Mouse (Mus musculus): Measurements from ENCODE around the gene Tnnt2. TPM values are rescaled to one million over a fixed set of nuclear protein-coding genes. Genes with fewer than 3 reads are reported as not detected.

Gene Tnnt2
- polyA plus RNA-seq, 1 experiment from 2014 or later = 0.37 TPM

GRCm38 (mm10) chr1:135899295-135899694 is 63.1 kb downstream of the Tnnt2 start:
- no peak for ATAC-seq
- H3K9me3 ChIP-seq (replicated peaks; ENCODE audit: control insufficient read depth, low read length) = no peaks in the 10 kb centered on the region
- no peak overlapping the region for H3K4me2 ChIP-seq (ENCODE audit: low read length)
- no peak for DNase-seq (ENCODE audit: low spot score)
- H3K9ac ChIP-seq (ENCODE audit: low read length) = no peak overlapping the region
- H3K27ac ChIP-seq (ENCODE audit: low read depth, low read length) = no peak overlapping the region
- WGBS = 91% methylated on average over 6 of the region's 6 CpGs
- H3K36me3 ChIP-seq (ENCODE audit: control insufficient read depth, insufficient read depth, low read length) = no peaks in the 10 kb centered on the region
- H3K4me1 ChIP-seq (ENCODE audit: control insufficient read depth, insufficient read depth, low read length) = no peaks in the 10 kb centered on the region
- no peak overlapping the region for H3K4me3 ChIP-seq (ENCODE audit: low read depth, low read length)
- H3K27me3 ChIP-seq (replicated peaks; ENCODE audit: control insufficient read depth, insufficient read depth, low read length) = no peaks in the 10 kb centered on the region

GRCm38 (mm10) chr1:135899991-135900515 is 63.9 kb downstream of the Tnnt2 start:
- H3K27ac ChIP-seq (ENCODE audit: low read depth, low read length) = no peak overlapping the region
- no peak overlapping the region for H3K9ac ChIP-seq (ENCODE audit: low read length)
- no peaks in the 10 kb centered on the region for H3K4me1 ChIP-seq (ENCODE audit: control insufficient read depth, insufficient read depth, low read length)
- no peak for DNase-seq (ENCODE audit: low spot score)
- H3K27me3 ChIP-seq (replicated peaks; ENCODE audit: control insufficient read depth, insufficient read depth, low read length) = no peaks in the 10 kb centered on the region
- WGBS = 68% methylated on average over 7 of the region's 7 CpGs
- no peaks in the 10 kb centered on the region for H3K36me3 ChIP-seq (ENCODE audit: control insufficient read depth, insufficient read depth, low read length)
- H3K4me3 ChIP-seq (ENCODE audit: low read depth, low read length) = no peak overlapping the region
- H3K4me2 ChIP-seq (ENCODE audit: low read length) = no peak overlapping the region
- no peak for ATAC-seq
- H3K9me3 ChIP-seq (replicated peaks; ENCODE audit: control insufficient read depth, low read length) = no peaks in the 10 kb centered on the region

Other genes with a start within 250 kb of the Tnnt2 start
- 26.1 and 38.3 TPM in 2 replicates for gene Nav1, start 229.1 kb upstream of the Tnnt2 start, polyA plus RNA-seq (2014; fragmentation: Nextera tagmentation; extraction: Ambion mirVana)
- 22.3 and 24.9 TPM in 2 replicates for gene Csrp1, start 116.3 kb upstream of the Tnnt2 start, polyA plus RNA-seq (2014; fragmentation: Nextera tagmentation; extraction: Ambion mirVana)
- 16.4 and 17.4 TPM in 2 replicates for gene Phlda3, start 70.2 kb upstream of the Tnnt2 start, polyA plus RNA-seq (2014; fragmentation: Nextera tagmentation; extraction: Ambion mirVana)
- 0.39 TPM in 1 of 2 replicates, not detected in the other for gene Tnni1, start 56.9 kb upstream of the Tnnt2 start, polyA plus RNA-seq (2014; fragmentation: Nextera tagmentation; extraction: Ambion mirVana)
- gene Lad1, start 17.8 kb upstream of the Tnnt2 start, polyA plus RNA-seq (2014; fragmentation: Nextera tagmentation; extraction: Ambion mirVana) = 0.19 and 0.24 TPM in 2 replicates
- not detected in 2 replicates for gene Pkp1, start 82.9 kb downstream of the Tnnt2 start, polyA plus RNA-seq (2014; fragmentation: Nextera tagmentation; extraction: Ambion mirVana)
- gene Igfn1, start 170.0 kb downstream of the Tnnt2 start, polyA plus RNA-seq (2014; fragmentation: Nextera tagmentation; extraction: Ambion mirVana) = not detected in 2 replicates
- gene Tmem9, start 171.8 kb downstream of the Tnnt2 start, polyA plus RNA-seq (2014; fragmentation: Nextera tagmentation; extraction: Ambion mirVana) = 129 and 143 TPM in 2 replicates
- not detected in 2 replicates for gene Ascl5, start 214.4 kb downstream of the Tnnt2 start, polyA plus RNA-seq (2014; fragmentation: Nextera tagmentation; extraction: Ambion mirVana)
- gene Cacna1s, start 216.4 kb downstream of the Tnnt2 start, polyA plus RNA-seq (2014; fragmentation: Nextera tagmentation; extraction: Ambion mirVana) = 0.08 and 0.46 TPM in 2 replicates

All from forebrain, embryonic 14.5 days (tissue).